Mouse (Mus musculus) frontal cortex, adult (tissue): ENCODE measurements at regions not wholly inside any gene's neighbourhood (a gene's known extent, or its start where the extent isn't known, plus 50 kb on each side); places are given as distances from the start of the nearest gene placed in this dataset.
"Not testable (repeated sequence)": the region's sequence is repeated elsewhere in the genome, so short reads cannot be mapped to it uniquely, and the experiment has no call there.

Source experiments
- ATAC-seq: cut with Nextera tagmentation; 2 replicates; pipeline ENCODE4 v1.9.2; 2017; ENCODE audit warnings: mild to moderate bottlenecking, moderate library complexity, mixed read lengths; ENCODE audit not compliant: low TSS enrichment

DNA sequence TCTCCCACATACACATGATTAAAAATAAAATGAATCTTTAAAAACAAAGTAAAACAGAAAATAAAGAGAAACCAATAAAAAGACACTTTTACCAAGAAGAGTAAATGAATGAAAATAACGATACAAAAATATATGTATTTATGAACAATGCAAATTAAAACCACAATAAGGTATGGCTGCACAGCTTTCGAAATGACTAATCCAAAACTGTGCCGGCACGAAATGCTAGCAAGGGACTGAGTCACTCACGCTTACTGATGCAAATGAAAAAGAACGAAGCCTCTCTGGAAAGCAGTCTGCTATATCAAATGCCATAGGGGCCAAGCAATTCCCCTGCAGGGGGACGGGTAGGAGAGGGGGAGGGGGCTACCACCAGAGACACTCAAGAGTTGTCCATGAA is 704.0 kb downstream of the 4930447A16Rik start:
- ATAC-seq: peak; percentile 93

DNA sequence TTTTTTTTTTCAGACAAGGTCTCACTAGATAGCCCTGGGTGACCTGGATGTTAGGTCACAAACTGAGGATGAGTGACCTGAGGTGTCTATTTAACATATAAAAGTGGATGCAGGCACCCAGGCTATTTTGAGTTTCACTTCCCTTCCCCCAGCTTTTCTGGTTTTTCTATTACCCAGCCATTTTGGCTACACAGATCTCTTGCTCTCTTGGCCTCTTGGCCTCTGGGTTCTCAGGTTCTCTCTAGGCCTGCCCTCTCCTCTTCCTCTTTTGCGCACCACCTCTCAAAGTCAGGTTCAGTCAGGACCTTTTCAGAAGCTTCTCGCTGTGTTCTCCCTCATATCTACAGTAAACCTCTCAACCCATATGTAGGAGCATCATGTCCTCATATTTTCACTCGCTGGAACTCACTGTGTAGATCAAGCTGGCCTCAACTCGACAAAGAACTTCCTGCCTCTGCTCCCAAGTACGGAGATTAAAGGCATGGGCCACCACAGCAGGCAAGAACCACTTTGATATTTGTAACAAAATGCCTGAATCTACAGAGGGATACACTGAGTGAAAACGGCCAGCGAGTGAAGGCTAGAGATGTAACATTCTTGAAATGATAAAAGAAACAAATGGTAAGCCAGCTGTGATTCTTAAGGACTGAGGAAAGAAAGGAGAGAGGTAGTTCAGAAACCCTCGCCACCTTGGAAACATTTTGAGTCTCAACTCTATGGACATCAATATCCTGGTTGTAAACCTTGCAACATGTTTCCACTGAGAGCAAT is 704.7 kb downstream of the 4930447A16Rik start:
- ATAC-seq: no peak

DNA sequence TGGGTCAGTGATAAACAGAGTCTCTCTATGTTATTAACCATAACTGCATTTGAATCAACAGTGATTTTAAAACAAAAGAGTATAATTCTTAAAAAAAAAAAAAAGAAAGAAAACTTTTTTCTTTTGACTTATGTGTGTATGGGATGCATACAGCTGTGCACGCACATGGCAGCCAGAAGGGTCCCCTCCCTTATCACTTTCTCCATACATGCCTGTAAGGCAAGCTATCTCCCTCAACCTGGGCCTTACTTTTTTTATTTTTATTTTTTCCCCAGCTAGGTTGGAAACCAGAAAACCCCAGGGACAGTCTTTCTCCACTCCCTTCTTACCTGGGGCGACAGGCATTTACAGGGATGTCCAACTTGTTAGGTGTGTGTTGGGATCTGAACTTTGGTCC is 705.3 kb downstream of the 4930447A16Rik start:
- no peak for ATAC-seq

DNA sequence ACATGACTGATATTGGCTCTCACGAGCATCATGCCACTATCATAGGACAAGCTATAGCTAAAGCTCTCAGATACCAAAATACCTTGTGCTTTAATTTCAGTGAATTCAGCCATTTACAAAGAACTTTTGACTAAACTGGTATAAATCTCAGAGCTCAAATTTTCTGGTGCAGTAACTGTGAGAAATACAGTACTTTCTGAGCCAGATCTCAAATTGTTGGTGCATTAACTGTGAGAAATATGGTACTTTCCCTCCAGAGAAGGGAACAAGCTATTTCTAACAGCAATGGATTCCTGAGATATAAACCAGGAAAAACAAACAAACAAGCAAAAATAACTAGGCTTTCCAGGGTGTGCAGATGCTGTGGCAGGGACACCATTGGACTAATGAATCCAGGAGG is 714.3 kb downstream of the 4930447A16Rik start:
- no peak for ATAC-seq

DNA sequence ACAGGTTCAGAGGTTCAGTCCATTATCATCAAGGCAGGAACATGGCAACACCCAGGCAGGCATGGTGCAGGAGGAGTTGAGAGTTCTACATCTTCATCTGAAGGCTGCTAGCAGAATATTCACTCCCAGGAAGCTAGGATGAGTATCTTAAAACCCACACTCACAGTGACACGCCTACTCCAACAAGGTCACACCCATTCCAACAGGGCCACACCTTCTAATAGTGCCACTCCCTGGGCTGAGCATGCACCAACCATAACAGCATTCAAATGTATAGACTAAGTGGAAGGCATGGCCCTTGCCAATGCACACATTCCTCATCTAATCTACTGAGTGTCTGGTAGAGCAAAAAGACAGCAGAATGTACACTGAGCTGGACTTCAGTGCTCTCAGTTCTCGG is 718.1 kb downstream of the 4930447A16Rik start:
- ATAC-seq: no peak

DNA sequence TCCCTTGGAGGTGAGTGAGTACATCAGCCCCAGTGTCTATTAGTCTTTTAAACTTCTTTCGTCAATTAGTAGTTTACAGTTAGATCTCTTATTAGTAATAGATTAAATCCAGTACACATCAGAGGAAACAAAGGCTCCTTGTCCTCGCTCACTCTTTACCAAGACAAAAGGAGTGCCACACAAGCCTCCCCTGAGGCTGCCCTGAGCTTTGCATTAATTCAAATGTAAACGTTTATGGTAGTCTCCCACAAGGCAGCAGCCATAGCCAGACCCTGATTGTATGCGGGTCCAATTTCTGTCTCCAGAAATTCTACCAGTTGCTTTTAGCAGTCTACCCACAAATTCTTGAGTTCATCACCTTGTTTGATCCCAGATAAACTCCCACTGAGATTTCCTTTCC is 726.3 kb downstream of the 4930447A16Rik start:
- ATAC-seq: no peak

DNA sequence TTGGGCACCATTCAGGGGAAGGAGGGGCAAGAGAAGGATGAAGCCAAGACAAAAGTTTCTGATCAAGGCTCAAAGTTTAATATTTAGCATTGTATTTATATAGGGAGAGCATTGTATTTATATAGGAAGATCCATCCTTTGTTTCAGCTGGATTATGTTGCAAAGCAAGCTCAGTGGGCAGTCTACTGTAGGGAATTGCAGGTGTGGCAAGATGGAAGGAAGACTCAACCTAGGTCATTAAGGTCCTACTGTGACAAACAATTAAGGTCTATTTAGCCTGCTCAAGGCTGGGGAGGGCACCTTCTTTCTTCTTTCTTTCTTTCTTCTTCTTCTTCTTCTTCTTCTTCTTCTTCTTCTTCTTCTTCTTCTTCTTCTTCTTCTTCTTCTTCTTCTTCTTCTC is 728.5 kb downstream of the 4930447A16Rik start:
- not testable (repeated sequence) for ATAC-seq

DNA sequence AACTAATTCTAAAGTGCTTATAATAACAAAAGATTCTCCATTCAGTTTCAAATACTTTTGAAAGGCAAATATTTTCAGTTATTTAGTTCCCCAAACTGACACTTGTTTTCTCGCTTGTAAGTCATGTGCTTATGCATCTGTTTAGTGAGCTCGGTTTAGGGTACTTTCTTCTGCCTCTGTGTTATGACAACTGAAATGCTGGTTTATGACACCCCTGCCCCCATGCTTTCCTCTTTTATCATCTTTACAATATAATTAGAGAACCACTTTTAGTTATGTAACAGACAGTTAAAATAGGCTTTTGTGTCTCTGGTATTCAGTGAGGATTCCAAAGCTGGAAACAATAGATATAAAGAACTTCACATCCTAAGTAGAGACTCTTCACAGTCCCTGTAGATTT is 733.8 kb downstream of the 4930447A16Rik start:
- ATAC-seq: no peak

DNA sequence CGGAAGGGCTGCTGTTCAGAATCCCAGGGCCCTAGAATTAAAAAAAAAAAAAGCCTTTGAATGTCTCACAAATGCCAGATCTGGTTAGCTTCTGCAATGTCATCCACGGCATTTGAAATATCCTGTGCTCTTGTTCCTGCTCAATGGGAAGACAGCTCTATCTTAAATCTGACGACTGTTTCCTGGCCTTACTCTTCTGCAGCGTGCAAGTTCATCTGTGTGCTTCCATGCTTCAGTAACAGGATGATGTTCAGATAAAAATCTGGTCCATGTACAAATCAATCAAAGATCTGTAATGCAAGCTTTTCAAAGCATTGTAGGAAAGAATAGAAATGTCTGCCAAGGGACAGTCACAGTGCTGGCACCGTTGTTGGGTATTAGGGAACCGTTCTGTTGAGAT is 738.4 kb downstream of the 4930447A16Rik start:
- no peak for ATAC-seq

DNA sequence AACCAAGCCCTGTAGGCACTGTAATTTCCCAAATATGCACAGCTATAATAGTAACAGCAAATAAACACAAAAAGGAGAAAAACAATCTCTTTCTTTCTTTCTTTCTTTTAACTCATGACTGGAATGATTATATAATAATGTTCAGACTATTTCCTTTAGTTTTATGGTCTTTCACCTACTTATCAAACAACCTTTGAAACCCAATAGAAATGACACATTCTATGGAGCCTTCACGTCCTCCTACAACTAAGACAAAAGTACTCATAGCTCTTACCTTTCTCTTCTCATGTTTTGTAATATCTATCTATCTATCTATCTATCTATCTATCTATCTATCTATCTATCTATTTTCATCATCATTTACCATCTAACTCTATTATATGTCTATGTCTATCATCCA is 739.5 kb downstream of the 4930447A16Rik start:
- ATAC-seq: no peak

DNA sequence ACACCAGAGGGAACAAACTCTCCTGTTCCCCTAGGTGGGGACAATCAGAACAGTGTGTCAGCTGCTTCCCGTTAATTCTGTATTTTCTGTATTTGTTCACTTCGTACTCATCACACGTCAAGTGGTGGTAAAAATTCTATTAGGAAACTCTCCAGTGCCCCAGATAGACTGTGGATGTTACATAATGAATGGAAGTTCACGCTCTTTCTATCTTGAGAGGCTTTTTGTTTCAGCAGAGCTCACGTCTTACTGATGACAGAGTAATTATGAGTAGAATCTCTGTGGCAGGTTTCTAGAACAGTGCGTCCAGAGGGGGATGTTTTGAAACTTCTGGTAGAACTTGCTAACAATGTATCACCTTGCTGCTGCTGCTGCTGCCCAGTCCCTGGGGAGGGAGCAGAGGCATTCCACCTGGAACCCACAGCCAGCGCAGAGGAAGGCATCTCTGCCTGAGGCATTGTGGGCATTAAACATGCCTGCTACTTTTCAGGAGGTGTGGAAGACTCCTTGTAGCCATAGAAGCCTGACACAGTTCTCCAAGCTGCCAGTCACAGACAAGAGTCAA is 740.6 kb downstream of the 4930447A16Rik start:
- no peak for ATAC-seq

DNA sequence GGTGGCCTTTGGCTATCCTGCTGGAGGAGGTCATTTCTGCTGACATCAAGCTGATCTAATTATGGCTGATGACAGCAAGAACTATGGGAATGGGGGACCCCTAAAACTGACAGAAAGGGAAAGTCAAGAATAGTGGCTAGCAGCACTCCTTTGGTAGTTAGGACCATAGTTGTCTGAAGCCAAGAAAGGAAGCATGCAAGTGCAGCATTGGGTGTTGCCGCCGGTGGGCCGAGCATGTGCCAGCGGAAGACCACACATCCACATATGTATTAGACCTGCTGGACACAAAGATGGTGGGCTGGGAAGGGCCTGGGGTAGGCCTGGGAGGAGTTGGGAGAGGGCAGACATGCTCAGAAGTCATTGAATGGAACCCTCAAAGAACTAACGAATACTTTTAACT is 741.1 kb downstream of the 4930447A16Rik start:
- ATAC-seq: no peak

DNA sequence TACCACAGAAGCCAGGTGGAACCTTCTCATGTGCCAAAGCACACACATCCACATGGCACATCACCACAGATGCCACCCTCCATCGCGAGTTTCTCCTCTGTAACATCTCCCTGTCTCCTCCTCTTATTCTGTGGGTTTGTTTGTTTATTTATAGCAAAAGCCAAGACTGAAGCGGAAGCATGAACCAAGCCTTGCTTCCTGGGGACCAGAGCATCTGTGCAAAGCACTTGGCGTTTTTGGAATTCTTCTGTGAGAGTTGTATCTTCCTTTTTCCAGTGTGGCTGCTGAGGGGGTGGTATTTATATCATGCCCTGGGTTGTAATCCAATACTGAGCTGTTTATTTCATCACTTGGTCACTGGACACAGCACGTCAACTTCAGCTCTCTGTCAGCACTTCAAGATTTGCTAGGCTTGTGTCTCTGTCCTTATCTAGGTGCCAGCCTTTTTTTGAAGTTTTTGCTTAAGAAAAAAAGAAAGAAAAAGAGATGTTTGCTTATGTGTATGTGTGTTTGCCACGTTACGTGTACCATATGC is 742.3 kb downstream of the 4930447A16Rik start:
- ATAC-seq: 0 out of 2 replicates have a peak, but pooled peaks have one; percentile 27

DNA sequence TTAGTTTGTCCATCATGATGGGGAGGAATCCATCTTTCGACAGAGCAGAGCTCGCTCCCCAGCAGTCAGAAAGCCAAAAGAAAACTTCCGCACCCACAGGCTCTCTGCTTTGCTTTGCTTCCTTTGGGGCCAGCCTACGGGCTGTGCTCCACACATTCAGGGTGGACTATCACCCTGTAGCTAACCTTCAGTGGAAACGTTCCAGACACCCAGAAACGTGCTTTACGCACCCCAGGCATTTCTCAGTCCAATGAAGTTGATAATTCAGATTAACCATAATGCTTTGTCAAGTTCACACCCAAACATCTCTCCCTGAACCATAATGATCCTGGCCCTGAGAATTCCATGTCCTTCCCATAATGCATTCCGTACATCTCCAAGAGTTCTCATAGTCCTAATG is 743.8 kb downstream of the 4930447A16Rik start:
- no peak for ATAC-seq
